Mouse (Mus musculus): ENCODE measurements around the gene Slc12a9. TPM values are rescaled to one million over a fixed set of nuclear protein-coding genes. Genes with fewer than 3 reads are reported as not detected.
A peak's percentile ranks its signal among the peaks of the same experiment; 100 is the strongest.
"Not testable (repeated sequence)": the region's sequence is repeated elsewhere in the genome, so short reads cannot be mapped to it uniquely, and the experiment has no call there.

Slc12a9 gene
- polyA plus RNA-seq, 1 experiment: 21.6 TPM

- Histone ChIP-seq H3K4me3 (ENCODE audit: insufficient read depth, low read depth, low read length) (peak overlapping the region; percentile 33), H3K27ac (ENCODE audit: insufficient read depth, low read depth, low read length) (no peak overlapping the region), H3K27me3 (replicated peaks; ENCODE audit: control insufficient read depth, insufficient read depth, low read length) (no peaks in the 10 kb centered on the region; the same call in 1 of the 2 replicates), H3K4me1 (ENCODE audit: control insufficient read depth, insufficient read depth, low read length) (no peaks in the 10 kb centered on the region; the same call in 1 of the 2 replicates), H3K36me3 (ENCODE audit: control insufficient read depth, insufficient read depth, low read length) (no peaks in the 10 kb centered on the region)
- TF ChIP-seq CTCF (conservative IDR thresholded peaks at IDR 0.05; ENCODE audit: insufficient read depth, insufficient read length, low read depth, low read length): no peak; the same call in 1 of the 2 replicates
- no peak for TF ChIP-seq POLR2A (IDR thresholded peaks at IDR 0.05; ENCODE audit: low read depth, low read length)
- WGBS: 9% methylated on average over 25 of the region's 25 CpGs
- DNase-seq: no peak
Measured at GRCm38 (mm10) chr5:137288999-137289470, 44.4 kb downstream of the Slc12a9 start.

- H3K27ac ChIP-seq (ENCODE audit: insufficient read depth, low read depth, low read length): no peak overlapping the region
- 1% methylated on average over 65 of the region's 65 CpGs for WGBS
- H3K4me1 ChIP-seq (ENCODE audit: control insufficient read depth, insufficient read depth, low read length): no peaks in the 10 kb centered on the region
- no peak for TF ChIP-seq POLR2A (IDR thresholded peaks at IDR 0.05; ENCODE audit: low read depth, low read length)
- TF ChIP-seq CTCF (conservative IDR thresholded peaks at IDR 0.05; ENCODE audit: insufficient read depth, insufficient read length, low read depth, low read length): no peak
- peak overlapping the region; percentile 37 for H3K4me3 ChIP-seq (ENCODE audit: insufficient read depth, low read depth, low read length)
- H3K27me3 ChIP-seq (replicated peaks; ENCODE audit: control insufficient read depth, insufficient read depth, low read length): no peaks in the 10 kb centered on the region; the same call in 1 of the 2 replicates
- no peak for DNase-seq
- no peaks in the 10 kb centered on the region for H3K36me3 ChIP-seq (ENCODE audit: control insufficient read depth, insufficient read depth, low read length)
Measured at GRCm38 (mm10) chr5:137287953-137288743, 45.2 kb downstream of the Slc12a9 start.

- Histone ChIP-seq H3K27me3 (replicated peaks; ENCODE audit: control insufficient read depth, insufficient read depth, low read length) (no peaks in the 10 kb centered on the region; the same call in 1 of the 2 replicates), H3K36me3 (ENCODE audit: control insufficient read depth, insufficient read depth, low read length) (no peaks in the 10 kb centered on the region), H3K4me1 (ENCODE audit: control insufficient read depth, insufficient read depth, low read length) (no peaks in the 10 kb centered on the region), H3K27ac (ENCODE audit: insufficient read depth, low read depth, low read length) (no peak within 1 kb of the TSS), H3K4me3 (ENCODE audit: insufficient read depth, low read depth, low read length) (peak within 1 kb of the TSS; percentile 37)
- no peak for DNase-seq
- TF ChIP-seq POLR2A (IDR thresholded peaks at IDR 0.05; ENCODE audit: low read depth, low read length): no peak
- no peak for TF ChIP-seq CTCF (conservative IDR thresholded peaks at IDR 0.05; ENCODE audit: insufficient read depth, insufficient read length, low read depth, low read length)
- WGBS: 5% methylated on average over 40 of the region's 40 CpGs
Measured at GRCm38 (mm10) chr5:137287032-137287952, 46.1 kb downstream of the Slc12a9 start, which contains the start of gene Ache. Gene Ache (plus strand): TSS chr5:137287519.

- DNase-seq: peak; percentile 89
- no peak overlapping the region for H3K4me3 ChIP-seq (ENCODE audit: insufficient read depth, low read depth, low read length)
- no peak overlapping the region for H3K27ac ChIP-seq (ENCODE audit: insufficient read depth, low read depth, low read length)
Measured at GRCm38 (mm10) chr5:137286655-137287031, 46.8 kb downstream of the Slc12a9 start.

GRCm38 (mm10) chr5:137285986-137286385 lies 47.4 kb downstream of the Slc12a9 start:
- no peaks in the 10 kb centered on the region; the same call in 1 of the 2 replicates for H3K27me3 ChIP-seq (replicated peaks; ENCODE audit: control insufficient read depth, insufficient read depth, low read length)
- H3K4me1 ChIP-seq (ENCODE audit: control insufficient read depth, insufficient read depth, low read length): no peaks in the 10 kb centered on the region
- no peaks in the 10 kb centered on the region for H3K36me3 ChIP-seq (ENCODE audit: control insufficient read depth, insufficient read depth, low read length)
- TF ChIP-seq POLR2A (IDR thresholded peaks at IDR 0.05; ENCODE audit: low read depth, low read length): no peak
- no peak for TF ChIP-seq CTCF (conservative IDR thresholded peaks at IDR 0.05; ENCODE audit: insufficient read depth, insufficient read length, low read depth, low read length)
- DNase-seq: no peak
- no peak overlapping the region for H3K27ac ChIP-seq (ENCODE audit: insufficient read depth, low read depth, low read length)
- no peak overlapping the region for H3K4me3 ChIP-seq (ENCODE audit: insufficient read depth, low read depth, low read length)
- 24% methylated on average over 7 of the region's 7 CpGs for WGBS

More at GRCm38 (mm10) chr5:137286655-137287031, 46.8 kb downstream of the Slc12a9 start:
- TF ChIP-seq POLR2A (IDR thresholded peaks at IDR 0.05; ENCODE audit: low read depth, low read length): no peak
- TF ChIP-seq CTCF (conservative IDR thresholded peaks at IDR 0.05; ENCODE audit: insufficient read depth, insufficient read length, low read depth, low read length): peak; percentile 92
- Histone ChIP-seq H3K36me3 (ENCODE audit: control insufficient read depth, insufficient read depth, low read length) (no peaks in the 10 kb centered on the region), H3K4me1 (ENCODE audit: control insufficient read depth, insufficient read depth, low read length) (no peaks in the 10 kb centered on the region), H3K27me3 (replicated peaks; ENCODE audit: control insufficient read depth, insufficient read depth, low read length) (no peaks in the 10 kb centered on the region; the same call in 1 of the 2 replicates)
- under 1% methylated on average over 16 of the region's 16 CpGs for WGBS

- Histone ChIP-seq H3K27ac (ENCODE audit: insufficient read depth, low read depth, low read length) (no peak overlapping the region), H3K4me3 (ENCODE audit: insufficient read depth, low read depth, low read length) (no peak overlapping the region), H3K36me3 (ENCODE audit: control insufficient read depth, insufficient read depth, low read length) (no peaks in the 10 kb centered on the region), H3K27me3 (replicated peaks; ENCODE audit: control insufficient read depth, insufficient read depth, low read length) (no peaks in the 10 kb centered on the region; the same call in 1 of the 2 replicates), H3K4me1 (ENCODE audit: control insufficient read depth, insufficient read depth, low read length) (no peaks in the 10 kb centered on the region)
- peak; percentile 50 for TF ChIP-seq CTCF (conservative IDR thresholded peaks at IDR 0.05; ENCODE audit: insufficient read depth, insufficient read length, low read depth, low read length)
- TF ChIP-seq POLR2A (IDR thresholded peaks at IDR 0.05; ENCODE audit: low read depth, low read length): no peak
- DNase-seq: no peak
- WGBS: 62% methylated on average over 5 of the region's 5 CpGs
Measured at GRCm38 (mm10) chr5:137285045-137285444, 48.4 kb downstream of the Slc12a9 start.

GRCm38 (mm10) chr5:137284411-137284810 lies 49.0 kb downstream of the Slc12a9 start:
- H3K4me1 ChIP-seq (ENCODE audit: control insufficient read depth, insufficient read depth, low read length); H3K27ac ChIP-seq (ENCODE audit: insufficient read depth, low read depth, low read length); DNase-seq; H3K36me3 ChIP-seq (ENCODE audit: control insufficient read depth, insufficient read depth, low read length); H3K4me3 ChIP-seq (ENCODE audit: insufficient read depth, low read depth, low read length); H3K27me3 ChIP-seq (replicated peaks; ENCODE audit: control insufficient read depth, insufficient read depth, low read length): not testable (repeated sequence)
- 78% methylated on average over 6 of the region's 6 CpGs for WGBS
